Mouse (Mus musculus): ENCODE measurements around the gene Stac. TPM values are rescaled to one million over a fixed set of nuclear protein-coding genes. Genes with fewer than 3 reads are reported as not detected.

Stac gene
- total and polyA plus RNA-seq, 3 experiments, result 0.16 to 0.64 (median 0.43) TPM

DNA sequence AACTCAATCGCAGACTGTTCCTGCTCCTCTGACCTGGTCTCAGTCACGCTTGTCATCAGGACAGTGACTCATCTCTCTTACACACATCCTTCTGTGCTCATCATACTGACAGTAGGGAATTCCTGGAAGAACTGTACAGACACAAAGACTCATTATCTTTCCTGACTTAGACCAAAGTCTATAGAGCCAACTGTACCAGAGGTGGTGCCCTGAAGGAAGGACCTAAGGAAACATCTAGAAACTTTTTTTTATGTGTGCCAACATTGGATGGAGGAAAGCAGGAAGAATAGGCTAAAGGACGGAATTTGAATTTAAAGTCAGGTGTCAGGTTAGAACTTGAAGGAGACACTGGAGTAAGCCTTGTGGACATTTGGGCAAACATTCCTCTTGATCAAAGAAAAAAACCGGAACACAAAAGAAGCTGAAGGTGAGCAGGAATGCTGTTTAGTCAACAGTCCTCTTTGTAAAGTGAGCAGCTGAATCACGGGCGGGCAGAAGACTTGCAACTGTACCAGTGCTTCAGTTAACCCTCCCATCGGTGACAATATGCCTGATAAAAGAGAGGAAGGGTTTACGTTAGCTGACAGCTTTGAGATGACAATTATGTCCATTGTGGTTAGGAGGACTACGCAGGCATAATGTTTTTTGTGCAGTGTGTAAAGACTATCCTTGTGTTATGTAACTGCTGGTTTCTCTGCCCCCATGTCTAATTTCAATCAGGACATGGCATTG is 42.0 kb upstream of the Stac start:
- DNase-seq, result no peak
- Histone ChIP-seq H3K36me3 (ENCODE audit: control insufficient read depth, insufficient read depth, low read length) (no peaks in the 10 kb centered on the region), H3K4me1 (ENCODE audit: control insufficient read depth, insufficient read depth, low read length) (no peaks in the 10 kb centered on the region), H3K27me3 (ENCODE audit: control insufficient read depth, insufficient read depth, low read length) (no peaks in the 10 kb centered on the region), H3K79me2 (replicated peaks; ENCODE audit: control insufficient read depth, insufficient read depth, low read length) (no peaks in the 10 kb centered on the region), H3K27ac (no peak overlapping the region), H3K4me3 (no peak overlapping the region), H3K9ac (ENCODE audit: low read depth, low read length) (no peak overlapping the region)
- intact Hi-C loops (cut with DNase I), result no loop called here
- TF ChIP-seq CTCF (IDR thresholded peaks at IDR 0.05), result no peak
- no peak for TF ChIP-seq EP300 (IDR thresholded peaks at IDR 0.05; ENCODE audit: insufficient read depth, low read depth, low read length)
- TF ChIP-seq POLR2A (IDR thresholded peaks at IDR 0.05; ENCODE audit: insufficient read depth, low read depth, low read length), result no peak
- WGBS, result 67% methylated on average over 9 of the region's 9 CpGs

DNA sequence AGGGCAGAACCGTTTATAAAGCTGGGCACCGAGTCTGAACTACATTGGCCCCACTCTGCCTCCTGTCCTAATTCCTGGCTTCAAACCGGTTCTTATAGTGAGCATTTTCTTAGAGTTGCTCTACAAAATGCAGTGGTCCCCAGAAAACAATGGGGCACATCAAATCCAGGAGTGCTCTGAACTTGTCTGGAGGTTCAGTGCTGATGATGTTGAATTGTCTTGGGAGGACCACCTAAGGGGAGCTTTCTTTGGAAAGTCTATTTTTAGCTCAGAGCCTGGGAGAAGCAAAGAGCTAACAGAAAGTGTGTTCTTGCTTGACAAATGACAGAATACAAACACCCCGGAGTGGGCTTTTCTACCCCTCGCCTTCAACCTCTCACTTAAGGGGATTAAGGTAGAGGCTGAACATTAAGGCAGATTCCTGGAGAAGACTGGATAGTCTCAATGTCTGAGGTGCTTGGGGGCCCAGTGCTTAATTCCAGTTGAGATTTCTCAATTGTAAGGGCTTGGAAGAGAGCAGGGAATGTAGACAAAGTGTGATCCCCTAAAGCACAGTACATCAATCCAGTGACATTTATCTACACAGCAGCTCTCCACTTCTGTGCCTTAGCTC is 34.9 kb upstream of the Stac start:
- no peaks in the 10 kb centered on the region for H3K79me2 ChIP-seq (replicated peaks; ENCODE audit: control insufficient read depth, insufficient read depth, low read length)
- whole genome bisulfite sequencing, result 61% methylated on average over 5 of the region's 5 CpGs
- H3K27ac ChIP-seq, result no peak overlapping the region
- H3K9ac ChIP-seq (ENCODE audit: low read depth, low read length), result no peak overlapping the region
- H3K4me3 ChIP-seq, result no peak overlapping the region
- TF ChIP-seq CTCF (IDR thresholded peaks at IDR 0.05), result no peak
- TF ChIP-seq EP300 (IDR thresholded peaks at IDR 0.05; ENCODE audit: insufficient read depth, low read depth, low read length), result no peak
- DNase-seq, result no peak
- H3K36me3 ChIP-seq (ENCODE audit: control insufficient read depth, insufficient read depth, low read length), result no peaks in the 10 kb centered on the region
- intact Hi-C loops (cut with DNase I), result no loop called here
- no peaks in the 10 kb centered on the region for H3K4me1 ChIP-seq (ENCODE audit: control insufficient read depth, insufficient read depth, low read length)
- H3K27me3 ChIP-seq (ENCODE audit: control insufficient read depth, insufficient read depth, low read length), result no peaks in the 10 kb centered on the region

DNA sequence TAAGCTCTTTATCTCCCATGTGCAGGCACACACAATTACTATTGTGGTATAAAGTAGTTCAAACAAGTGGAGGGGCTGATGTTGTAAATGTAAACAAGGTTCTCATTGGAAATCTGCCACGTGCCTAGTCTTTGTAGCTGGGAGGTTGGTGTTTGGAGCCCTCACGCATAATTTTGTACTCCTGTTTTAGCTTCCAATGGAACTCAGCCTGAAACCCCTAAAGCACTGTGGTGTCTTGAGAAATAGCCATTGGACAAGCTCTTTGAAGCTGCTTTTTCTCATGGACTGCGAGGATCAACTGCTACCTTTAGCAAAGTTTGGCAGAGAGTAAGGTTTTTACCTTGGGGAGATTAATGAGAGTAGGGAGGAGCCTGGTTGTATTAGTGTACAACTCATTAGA is 24.3 kb upstream of the Stac start:
- no peak for DNase-seq
- H3K79me2 ChIP-seq (replicated peaks; ENCODE audit: control insufficient read depth, insufficient read depth, low read length), result no peaks in the 10 kb centered on the region

DNA sequence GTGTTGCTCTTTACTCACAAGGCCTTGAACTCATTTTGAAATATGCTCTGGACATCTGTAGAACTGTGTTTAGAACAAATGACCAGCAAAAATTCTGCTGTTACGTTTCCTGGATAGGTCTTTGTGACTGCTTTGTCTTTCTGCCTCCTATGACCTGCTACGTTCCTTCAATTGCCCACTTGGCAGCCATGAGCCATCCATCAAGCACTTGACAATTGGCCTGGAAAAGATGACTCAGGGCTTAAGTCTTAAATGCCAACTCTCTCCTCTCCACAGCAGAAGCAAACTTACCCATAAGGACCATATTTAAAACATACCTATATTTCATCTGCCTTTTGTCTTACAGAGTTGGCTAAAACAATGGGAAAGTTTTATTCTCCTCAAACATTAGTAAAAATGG is 10.0 kb upstream of the Stac start:
- DNase-seq, result peak in 1 of 2 experiments; percentile 24
- TF ChIP-seq POLR2A (IDR thresholded peaks at IDR 0.05; ENCODE audit: insufficient read depth, low read depth, low read length) (no peak), CTCF (IDR thresholded peaks at IDR 0.05) (no peak), EP300 (IDR thresholded peaks at IDR 0.05; ENCODE audit: insufficient read depth, low read depth, low read length) (no peak)
- Histone ChIP-seq H3K79me2 (replicated peaks; ENCODE audit: control insufficient read depth, insufficient read depth, low read length) (no peaks in the 10 kb centered on the region), H3K4me3 (no peak overlapping the region), H3K27me3 (ENCODE audit: control insufficient read depth, insufficient read depth, low read length) (no peaks in the 10 kb centered on the region), H3K9ac (ENCODE audit: low read depth, low read length) (no peak overlapping the region), H3K36me3 (ENCODE audit: control insufficient read depth, insufficient read depth, low read length) (no peaks in the 10 kb centered on the region), H3K4me1 (ENCODE audit: control insufficient read depth, insufficient read depth, low read length) (no peaks in the 10 kb centered on the region), H3K27ac (no peak overlapping the region)
- intact Hi-C loops (cut with DNase I), result no loop called here
- 38% methylated on average over 2 of the region's 2 CpGs for WGBS

More for the DNA sequence above, 24.3 kb upstream of the Stac start:
- intact Hi-C loops (cut with DNase I), result no loop called here
- Histone ChIP-seq H3K4me3 (no peak overlapping the region), H3K27me3 (ENCODE audit: control insufficient read depth, insufficient read depth, low read length) (no peaks in the 10 kb centered on the region), H3K4me1 (ENCODE audit: control insufficient read depth, insufficient read depth, low read length) (no peaks in the 10 kb centered on the region), H3K36me3 (ENCODE audit: control insufficient read depth, insufficient read depth, low read length) (no peaks in the 10 kb centered on the region), H3K27ac (no peak overlapping the region), H3K9ac (ENCODE audit: low read depth, low read length) (no peak overlapping the region)
- WGBS, result 58% methylated on average over 3 of the region's 3 CpGs
- TF ChIP-seq POLR2A (IDR thresholded peaks at IDR 0.05; ENCODE audit: insufficient read depth, low read depth, low read length), result no peak
- no peak for TF ChIP-seq CTCF (IDR thresholded peaks at IDR 0.05)
- no peak for TF ChIP-seq EP300 (IDR thresholded peaks at IDR 0.05; ENCODE audit: insufficient read depth, low read depth, low read length)

DNA sequence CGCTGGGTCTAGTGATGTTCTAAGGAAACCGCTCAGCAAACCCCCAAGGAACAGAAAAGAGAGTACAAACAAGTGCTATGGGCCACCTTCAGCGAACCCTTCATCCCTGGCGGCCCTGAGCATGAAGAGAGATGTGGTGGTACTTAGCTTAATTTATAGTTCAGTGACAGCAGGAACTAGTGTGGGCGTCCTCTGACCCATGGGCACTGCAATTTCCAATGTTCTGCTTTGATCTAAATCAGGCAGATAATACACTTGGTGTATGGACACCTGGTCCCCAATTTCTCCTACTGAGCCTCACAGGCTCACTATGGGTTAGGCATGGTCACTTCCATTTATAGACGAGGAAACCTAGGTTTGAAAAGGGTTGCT is 322 bp upstream of the Stac start:
- H3K79me2 ChIP-seq (replicated peaks; ENCODE audit: control insufficient read depth, insufficient read depth, low read length), result no peaks in the 10 kb centered on the region
- peaks cover 5% of the 10 kb centered on the region for H3K27me3 ChIP-seq (ENCODE audit: control insufficient read depth, insufficient read depth, low read length)
- no peak for DNase-seq
- no peaks in the 10 kb centered on the region for H3K4me1 ChIP-seq (ENCODE audit: control insufficient read depth, insufficient read depth, low read length)
- H3K4me3 ChIP-seq, result peak overlapping the region; percentile 27
- no peak for TF ChIP-seq POLR2A (IDR thresholded peaks at IDR 0.05; ENCODE audit: insufficient read depth, low read depth, low read length)
- TF ChIP-seq CTCF (IDR thresholded peaks at IDR 0.05), result no peak
- no peak for TF ChIP-seq EP300 (IDR thresholded peaks at IDR 0.05; ENCODE audit: insufficient read depth, low read depth, low read length)
- no peak overlapping the region for H3K9ac ChIP-seq (ENCODE audit: low read depth, low read length)
- intact Hi-C loops (cut with DNase I), result no loop called here
- 15% methylated on average over 6 of the region's 6 CpGs for WGBS
- no peaks in the 10 kb centered on the region for H3K36me3 ChIP-seq (ENCODE audit: control insufficient read depth, insufficient read depth, low read length)
- H3K27ac ChIP-seq, result no peak overlapping the region

DNA sequence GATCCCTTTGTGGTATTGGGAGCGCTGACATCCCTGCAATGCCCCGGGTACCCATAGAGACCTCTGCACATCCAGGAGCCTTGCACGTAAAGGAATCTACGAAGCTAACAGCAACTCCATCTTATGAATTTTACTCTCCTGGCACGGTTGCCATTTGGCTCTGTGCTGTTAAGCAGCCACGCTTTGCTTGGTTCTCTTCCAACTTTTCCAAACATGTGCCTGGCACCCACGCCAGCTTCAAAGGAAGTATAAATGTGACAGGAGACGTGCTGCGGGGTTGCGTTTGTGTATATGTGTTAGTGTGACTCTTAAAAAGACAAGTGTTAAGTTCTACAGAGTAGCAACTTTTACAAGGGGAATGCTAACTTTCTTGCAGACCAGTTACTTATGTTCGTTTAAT is 1.0 kb downstream of the Stac start:
- H3K79me2 ChIP-seq (replicated peaks; ENCODE audit: control insufficient read depth, insufficient read depth, low read length), result no peaks in the 10 kb centered on the region
- no peaks in the 10 kb centered on the region for H3K36me3 ChIP-seq (ENCODE audit: control insufficient read depth, insufficient read depth, low read length)
- H3K27ac ChIP-seq, result no peak overlapping the region
- peaks cover 5% of the 10 kb centered on the region for H3K27me3 ChIP-seq (ENCODE audit: control insufficient read depth, insufficient read depth, low read length)
- intact Hi-C loops (cut with DNase I), result no loop called here
- no peaks in the 10 kb centered on the region for H3K4me1 ChIP-seq (ENCODE audit: control insufficient read depth, insufficient read depth, low read length)
- DNase-seq, result no peak
- no peak overlapping the region for H3K4me3 ChIP-seq
- H3K9ac ChIP-seq (ENCODE audit: low read depth, low read length), result no peak overlapping the region
- 60% methylated on average over 11 of the region's 11 CpGs for WGBS
- TF ChIP-seq CTCF (IDR thresholded peaks at IDR 0.05), result no peak
- no peak for TF ChIP-seq EP300 (IDR thresholded peaks at IDR 0.05; ENCODE audit: insufficient read depth, low read depth, low read length)
- TF ChIP-seq POLR2A (IDR thresholded peaks at IDR 0.05; ENCODE audit: insufficient read depth, low read depth, low read length), result no peak
